In the genomic region with DNA sequence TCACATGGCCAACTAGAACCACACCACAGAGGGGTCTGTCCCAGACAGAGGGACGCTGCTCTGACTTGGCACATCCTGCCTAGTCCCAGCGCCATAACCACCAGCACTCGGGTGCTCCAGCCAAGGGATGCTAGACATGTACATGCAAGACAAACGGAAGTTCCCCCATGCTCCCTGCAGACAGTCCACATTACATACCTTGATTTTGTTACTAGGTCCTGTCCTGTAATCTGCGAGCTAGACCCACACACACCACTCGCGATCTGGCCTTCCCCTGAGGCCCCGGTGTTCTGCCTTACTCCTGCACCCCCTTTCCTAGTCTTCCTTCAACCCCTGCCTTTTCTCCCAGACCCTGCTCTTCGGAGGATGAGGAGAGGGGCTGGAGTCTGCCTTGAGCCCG, we compare ENCODE assay signal across 8 mouse cellular contexts. TPM values are rescaled to one million over a fixed set of nuclear protein-coding genes. Genes with fewer than 3 reads are reported as not detected.
A peak's percentile ranks its signal among the peaks of the same experiment; 100 is the strongest.
DNase-seq lines count a peak whose midpoint lies in the region; ATAC-seq lines count a peak whose summit lies in the region.

No protein-coding gene starts in this region.

- H3K9ac ChIP-seq in heart, embryonic 13.5 days, result peak overlapping the region; percentile 84

- H3K4me3 ChIP-seq in heart, embryonic 13.5 days, result peak overlapping the region; percentile 67
- H3K4me3 ChIP-seq in hindbrain, embryonic 10.5 days, result peak overlapping the region; percentile 53
- H3K4me3 ChIP-seq in midbrain, embryonic 10.5 days, result peak overlapping the region; percentile 60

- intact Hi-C loops in heart, postnatal 36 days (cut with DNase I), result loop anchor here (2.0 to 5.0 kb wide), 2 partner anchors 28 to 54 kb away; a partner anchor contains a TSS

- H3K36me3 ChIP-seq in heart, embryonic 13.5 days, result peaks cover 63% of the 10 kb centered on the region
- peaks cover 56% of the 10 kb centered on the region for H3K36me3 ChIP-seq in hindbrain, embryonic 10.5 days
- H3K36me3 ChIP-seq in midbrain, embryonic 10.5 days, result peaks cover 52% of the 10 kb centered on the region

- DNase-seq in heart, postnatal 36 days, result no peak
- DNase-seq in hindbrain, embryonic 10.5 days (ENCODE audit: low spot score), result no peak
- no peak for DNase-seq in midbrain, embryonic 10.5 days (ENCODE audit: low spot score)
- DNase-seq in spleen, postnatal 36 days (ENCODE audit: low spot score in 2 of 2), result no peak
- no peak for DNase-seq in adrenal gland, postnatal 25 days
- no peak for DNase-seq in embryo, embryonic 10.5 days (ENCODE audit: low spot score)

- peak overlapping the region; percentile 88 for H3K27ac ChIP-seq in heart, embryonic 13.5 days (replicated peaks)
- peak overlapping the region; percentile 83 for H3K27ac ChIP-seq in hindbrain, embryonic 10.5 days
- peak overlapping the region; percentile 77 for H3K27ac ChIP-seq in midbrain, embryonic 10.5 days (replicated peaks)

- peaks cover 40% of the 10 kb centered on the region for H3K4me1 ChIP-seq in heart, embryonic 13.5 days
- H3K4me1 ChIP-seq in hindbrain, embryonic 10.5 days (replicated peaks), result peaks cover 47% of the 10 kb centered on the region
- H3K4me1 ChIP-seq in midbrain, embryonic 10.5 days, result peaks cover 47% of the 10 kb centered on the region

- peak overlapping the region; percentile 82 for H3K4me2 ChIP-seq in heart, embryonic 13.5 days

- WGBS in heart, embryonic 13.5 days, result 26% methylated on average over 10 of the region's 10 CpGs
- 42% methylated on average over 10 of the region's 10 CpGs for WGBS in hindbrain, embryonic 10.5 days
- WGBS in midbrain, embryonic 10.5 days, result 41% methylated on average over 10 of the region's 10 CpGs

- H3K9me3 ChIP-seq in heart, embryonic 13.5 days, result no peaks in the 10 kb centered on the region
- no peaks in the 10 kb centered on the region for H3K9me3 ChIP-seq in hindbrain, embryonic 10.5 days
- H3K9me3 ChIP-seq in midbrain, embryonic 10.5 days (replicated peaks), result no peaks in the 10 kb centered on the region

- no peak for ATAC-seq in heart, embryonic 13.5 days (ENCODE audit: extremely low read depth, insufficient number of reproducible peaks, low FRiP score, low TSS enrichment)
- peak; percentile 48 for ATAC-seq in CD4-positive, CD25-positive, alpha-beta regulatory T cell, adult 4 months

- H3K27me3 ChIP-seq in heart, embryonic 13.5 days (replicated peaks), result no peaks in the 10 kb centered on the region
- H3K27me3 ChIP-seq in hindbrain, embryonic 10.5 days (ENCODE audit: insufficient read depth, poor library complexity, severe bottlenecking), result peaks cover 9% of the 10 kb centered on the region; the same call in 1 of the 2 replicates
- peaks cover 26% of the 10 kb centered on the region for H3K27me3 ChIP-seq in midbrain, embryonic 10.5 days (ENCODE audit: low read depth, poor library complexity, severe bottlenecking)

RNA-seq across cellular contexts. Expression of a gene that starts 0.6 kb away (rescaled TPM):
- polyA plus RNA-seq in heart, embryonic 13.5 days (2015; fragmentation: Nextera tagmentation; extraction: Ambion mirVana), result 22.7 and 25.1 TPM in 2 replicates
- 10 to 100 TPM in 1 of 2 experiments, 1 to 10 TPM in 1; 9.1 to 17.7 TPM for total RNA-seq in heart, postnatal 36 days (2021)
- 100 to 1,000 TPM in 1 of 2 experiments, 10 to 100 TPM in 1; 51.3 to 100 TPM for polyA plus RNA-seq in CD4-positive, CD25-positive, alpha-beta regulatory T cell, adult 4 months (2017; shearing (Covaris generic))
- 21.6 and 21.9 TPM in 2 replicates for polyA plus RNA-seq in hindbrain, embryonic 10.5 days (2016; fragmentation: Nextera tagmentation; extraction: Ambion mirVana)
- 17.0 and 17.6 TPM in 2 replicates for polyA plus RNA-seq in midbrain, embryonic 10.5 days (2016; fragmentation: Nextera tagmentation; extraction: Ambion mirVana)
- total RNA-seq in adrenal gland, postnatal 25 days (2021), result 83.9 and 87.0 TPM in 2 replicates

RNA-seq across cellular contexts. Expression of a gene that starts 6.2 kb away (rescaled TPM):
- polyA plus RNA-seq in heart, embryonic 13.5 days (2015; fragmentation: Nextera tagmentation; extraction: Ambion mirVana), result 361 and 400 TPM in 2 replicates
- 100 to 1,000 TPM; 508 to 532 TPM for total RNA-seq in heart, postnatal 36 days (2021)
- polyA plus RNA-seq in CD4-positive, CD25-positive, alpha-beta regulatory T cell, adult 4 months (2017; shearing (Covaris generic)), result 100 to 1,000 TPM; 219 to 234 TPM
- polyA plus RNA-seq in hindbrain, embryonic 10.5 days (2016; fragmentation: Nextera tagmentation; extraction: Ambion mirVana), result 241 and 279 TPM in 2 replicates
- 251 and 262 TPM in 2 replicates for polyA plus RNA-seq in midbrain, embryonic 10.5 days (2016; fragmentation: Nextera tagmentation; extraction: Ambion mirVana)
- 338 and 341 TPM in 2 replicates for total RNA-seq in adrenal gland, postnatal 25 days (2021)

RNA-seq across cellular contexts. Expression of a gene that starts 23.3 kb away (rescaled TPM):
- 2.2 and 2.3 TPM in 2 replicates for polyA plus RNA-seq in heart, embryonic 13.5 days (2015; fragmentation: Nextera tagmentation; extraction: Ambion mirVana)
- total RNA-seq in heart, postnatal 36 days (2021), result 1 to 10 TPM; 1.5 to 1.6 TPM
- polyA plus RNA-seq in CD4-positive, CD25-positive, alpha-beta regulatory T cell, adult 4 months (2017; shearing (Covaris generic)), result under 1 TPM in 1 of 2 experiments, not detected in 1; 0.85 TPM
- 0.71 and 0.81 TPM in 2 replicates for polyA plus RNA-seq in hindbrain, embryonic 10.5 days (2016; fragmentation: Nextera tagmentation; extraction: Ambion mirVana)
- 0.73 TPM in 2 replicates for polyA plus RNA-seq in midbrain, embryonic 10.5 days (2016; fragmentation: Nextera tagmentation; extraction: Ambion mirVana)
- total RNA-seq in adrenal gland, postnatal 25 days (2021), result 131 and 209 TPM in 2 replicates

RNA-seq across cellular contexts. Expression of a gene that starts 28.7 kb away (rescaled TPM):
- polyA plus RNA-seq in heart, embryonic 13.5 days (2015; fragmentation: Nextera tagmentation; extraction: Ambion mirVana), result 12.4 and 13.6 TPM in 2 replicates
- total RNA-seq in heart, postnatal 36 days (2021), result 10 to 100 TPM; 16.9 to 20.6 TPM
- 10 to 100 TPM; 20.8 to 54.2 TPM for polyA plus RNA-seq in CD4-positive, CD25-positive, alpha-beta regulatory T cell, adult 4 months (2017; shearing (Covaris generic))
- 6.3 and 8.8 TPM in 2 replicates for polyA plus RNA-seq in hindbrain, embryonic 10.5 days (2016; fragmentation: Nextera tagmentation; extraction: Ambion mirVana)
- polyA plus RNA-seq in midbrain, embryonic 10.5 days (2016; fragmentation: Nextera tagmentation; extraction: Ambion mirVana), result 5.1 and 8.0 TPM in 2 replicates
- total RNA-seq in adrenal gland, postnatal 25 days (2021), result 46.5 and 69.6 TPM in 2 replicates

RNA-seq across cellular contexts. Expression of a gene that starts 52.1 kb away (rescaled TPM):
- polyA plus RNA-seq in heart, embryonic 13.5 days (2015; fragmentation: Nextera tagmentation; extraction: Ambion mirVana), result not detected in 2 replicates
- under 1 TPM; 0.38 to 0.56 TPM for total RNA-seq in heart, postnatal 36 days (2021)
- not detected for polyA plus RNA-seq in CD4-positive, CD25-positive, alpha-beta regulatory T cell, adult 4 months (2017; shearing (Covaris generic))
- polyA plus RNA-seq in hindbrain, embryonic 10.5 days (2016; fragmentation: Nextera tagmentation; extraction: Ambion mirVana), result not detected in 2 replicates
- polyA plus RNA-seq in midbrain, embryonic 10.5 days (2016; fragmentation: Nextera tagmentation; extraction: Ambion mirVana), result not detected in 2 replicates
- 0.48 and 1.3 TPM in 2 replicates for total RNA-seq in adrenal gland, postnatal 25 days (2021)
